In the genomic region with DNA sequence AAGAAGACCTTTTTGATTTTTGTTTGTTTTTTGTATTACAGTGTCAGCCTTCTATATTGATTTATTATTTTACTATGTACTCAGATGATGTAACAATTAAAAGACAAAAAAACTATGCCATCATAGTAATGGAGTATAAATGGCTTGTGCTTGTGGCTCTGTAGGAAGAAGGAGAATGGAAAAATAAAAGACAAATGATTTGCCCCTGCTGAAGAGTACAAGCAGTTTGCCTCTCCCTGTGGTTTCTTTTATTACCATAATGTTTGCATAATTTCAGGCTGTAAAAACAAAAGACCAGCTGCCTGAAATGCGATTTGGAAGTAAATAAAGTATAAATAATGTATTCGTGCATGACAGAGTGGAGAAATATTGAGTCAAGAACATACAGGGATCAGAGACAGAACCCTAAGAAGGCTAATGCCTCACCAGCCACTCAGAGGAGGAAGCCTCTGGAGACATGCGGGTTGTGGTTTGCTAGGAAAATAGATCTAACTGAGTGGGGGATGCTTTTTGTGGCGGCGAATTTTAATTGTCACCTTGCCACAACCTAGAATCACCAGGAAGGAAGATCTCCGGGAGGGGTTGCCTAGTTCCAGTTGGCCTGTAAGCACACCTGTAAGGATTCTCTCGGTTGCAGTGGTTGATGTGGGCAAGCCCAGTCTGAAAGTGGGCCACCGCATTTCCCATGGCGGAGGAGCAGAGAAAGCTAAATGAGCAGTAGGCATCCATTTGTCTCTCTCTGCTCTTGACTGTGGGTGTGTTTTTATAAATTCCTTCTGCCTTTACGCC, we compare ENCODE assay signal across 32 mouse cellular contexts. TPM values are rescaled to one million over a fixed set of nuclear protein-coding genes. Genes with fewer than 3 reads are reported as not detected.
A peak's percentile ranks its signal among the peaks of the same experiment; 100 is the strongest.
DNase-seq lines count a peak whose midpoint lies in the region; ATAC-seq and TF ChIP-seq lines count a peak whose summit lies in the region.
"Had no signal": no experiment of that assay in that cellular context is flagged by ENCODE, and none has a peak within 500 bp of the region (broad histone marks: within the 10 kb centered on the region; RNA-seq: fewer than 3 reads in every experiment).

No protein-coding gene starts in this region.

- no peaks in the 10 kb centered on the region for H3K9me3 ChIP-seq in hindbrain, embryonic 13.5 days
- H3K9me3 ChIP-seq in hindbrain, embryonic 16.5 days (ENCODE audit: control insufficient read depth, low read length) = no peaks in the 10 kb centered on the region
- no peaks in the 10 kb centered on the region for H3K9me3 ChIP-seq in CH12.LX (replicated peaks; ENCODE audit: low read length)
- H3K9me3 ChIP-seq in forebrain, embryonic 16.5 days (ENCODE audit: control insufficient read depth, low read length) = no peaks in the 10 kb centered on the region
- H3K9me3 ChIP-seq: embryonic facial prominence, embryonic 13.5 days; limb, embryonic 15.5 days; midbrain, embryonic 12.5 days; neural tube, embryonic 12.5 days had no signal

- H3K36me3 ChIP-seq in hindbrain, embryonic 13.5 days = no peaks in the 10 kb centered on the region
- H3K36me3 ChIP-seq in hindbrain, embryonic 16.5 days (ENCODE audit: control insufficient read depth, insufficient read depth, low read length) = no peaks in the 10 kb centered on the region
- no peaks in the 10 kb centered on the region for H3K36me3 ChIP-seq in CH12.LX (replicated peaks in 1 of 2; ENCODE audit: control insufficient read depth in 1 of 2, insufficient read depth in 1 of 2, low read length in 1 of 2)
- no peaks in the 10 kb centered on the region for H3K36me3 ChIP-seq in forebrain, embryonic 16.5 days (ENCODE audit: control insufficient read depth, insufficient read depth)
- H3K36me3 ChIP-seq: embryonic facial prominence, embryonic 13.5 days; limb, embryonic 15.5 days; midbrain, embryonic 12.5 days; neural tube, embryonic 12.5 days had no signal

- TF ChIP-seq EP300 in CH12.LX (IDR thresholded peaks at IDR 0.05; ENCODE audit: low read length) = no peak

- no peaks in the 10 kb centered on the region for H3K79me2 ChIP-seq in CH12.LX (replicated peaks; ENCODE audit: control insufficient read depth, extremely low read depth, insufficient read depth, poor library complexity, severe bottlenecking)

- no peaks in the 10 kb centered on the region for H3K27me3 ChIP-seq in hindbrain, embryonic 13.5 days
- H3K27me3 ChIP-seq in hindbrain, embryonic 16.5 days (replicated peaks; ENCODE audit: control insufficient read depth, insufficient read depth, low read length) = no peaks in the 10 kb centered on the region
- H3K27me3 ChIP-seq in CH12.LX (replicated peaks) = no peaks in the 10 kb centered on the region
- H3K27me3 ChIP-seq in forebrain, embryonic 16.5 days (replicated peaks; ENCODE audit: control insufficient read depth, insufficient read depth, low read length) = no peaks in the 10 kb centered on the region
- H3K27me3 ChIP-seq: embryonic facial prominence, embryonic 13.5 days; limb, embryonic 15.5 days; midbrain, embryonic 12.5 days; neural tube, embryonic 12.5 days had no signal

- dilution Hi-C loops in CH12.LX (cut with MboI; ENCODE audit: extremely low pct_ligation_motif_present, extremely low pct_unique_long_range_greater_than_20kb, low sequenced_read_pairs) = no loop called here

- H3K27ac ChIP-seq in hindbrain, embryonic 13.5 days = peak overlapping the region; percentile 40; the same call in 1 of the 2 replicates
- no peak overlapping the region for H3K27ac ChIP-seq in hindbrain, embryonic 16.5 days (ENCODE audit: low read depth, low read length)
- H3K27ac ChIP-seq in CH12.LX (ENCODE audit: insufficient read depth, low read depth) = no peak overlapping the region
- H3K27ac ChIP-seq in forebrain, embryonic 16.5 days (ENCODE audit: low read length) = no peak overlapping the region
- H3K27ac ChIP-seq: embryonic facial prominence, embryonic 13.5 days; heart, adult 2 months; limb, embryonic 15.5 days; liver, embryonic 14.5 days; midbrain, embryonic 12.5 days; neural tube, embryonic 12.5 days had no signal

- in situ Hi-C loops in CH12.LX (cut with MboI; ENCODE audit: low pct_ligation_motif_present, low pct_unique_long_range_greater_than_20kb, low sequenced_read_pairs) = no loop called here

- no peak for ATAC-seq in hindbrain, embryonic 13.5 days (ENCODE audit: low FRiP score)
- no peak for ATAC-seq in hindbrain, embryonic 16.5 days
- ATAC-seq in forebrain, embryonic 16.5 days = peak; percentile 72
- ATAC-seq: intestine, postnatal 0 days had no signal

- TF ChIP-seq RAD21 in CH12.LX (IDR thresholded peaks at IDR 0.05; ENCODE audit: low read depth, low read length) = no peak

- H3K4me2 ChIP-seq in hindbrain, embryonic 13.5 days = no peak overlapping the region
- H3K4me2 ChIP-seq in hindbrain, embryonic 16.5 days (ENCODE audit: low read length) = no peak overlapping the region
- peak overlapping the region; percentile 42; the same call in 1 of the 2 replicates for H3K4me2 ChIP-seq in CH12.LX (ENCODE audit: insufficient read depth, low read depth, poor library complexity, severe bottlenecking)
- no peak overlapping the region for H3K4me2 ChIP-seq in forebrain, embryonic 16.5 days (ENCODE audit: low read length)
- H3K4me2 ChIP-seq: embryonic facial prominence, embryonic 13.5 days; limb, embryonic 15.5 days; lung, embryonic 14.5 days; midbrain, embryonic 12.5 days; neural tube, embryonic 12.5 days had no signal

- H3K4me1 ChIP-seq in hindbrain, embryonic 13.5 days (replicated peaks) = no peaks in the 10 kb centered on the region; the same call in 1 of the 2 replicates
- no peaks in the 10 kb centered on the region for H3K4me1 ChIP-seq in hindbrain, embryonic 16.5 days (ENCODE audit: control insufficient read depth, insufficient read depth, low read depth, low read length)
- peaks cover 0 to 14% of the 10 kb centered on the region in 2 experiments; a peak in 3 of 4 replicates for H3K4me1 ChIP-seq in CH12.LX (ENCODE audit: control insufficient read depth in 1 of 2, insufficient read depth in 2 of 2)
- H3K4me1 ChIP-seq in forebrain, embryonic 16.5 days (replicated peaks; ENCODE audit: control insufficient read depth, insufficient read depth, low read length) = 0 out of 2 replicates have a peak, but pooled peaks cover 2% of the 10 kb centered on the region
- H3K4me1 ChIP-seq: embryonic facial prominence, embryonic 13.5 days; limb, embryonic 15.5 days; midbrain, embryonic 12.5 days; neural tube, embryonic 12.5 days had no signal

- WGBS in hindbrain, embryonic 13.5 days = 75% methylated on average over 10 of the region's 10 CpGs
- 69% methylated on average over 10 of the region's 10 CpGs for WGBS in hindbrain, embryonic 16.5 days
- WGBS in forebrain, embryonic 16.5 days = 70% methylated on average over 10 of the region's 10 CpGs

- no peak for TF ChIP-seq POLR2A in CH12.LX (IDR thresholded peaks at IDR 0.05; ENCODE audit: low read depth, low read length)

- H3K4me3 ChIP-seq in hindbrain, embryonic 13.5 days = no peak overlapping the region
- H3K4me3 ChIP-seq in hindbrain, embryonic 16.5 days (ENCODE audit: low read length) = no peak overlapping the region
- H3K4me3 ChIP-seq in CH12.LX (replicated peaks in 1 of 3; ENCODE audit: low read depth in 2 of 3, low read length in 2 of 3, poor library complexity in 1 of 3) = no peak overlapping the region
- no peak overlapping the region for H3K4me3 ChIP-seq in forebrain, embryonic 16.5 days (replicated peaks; ENCODE audit: low read length)
- H3K4me3 ChIP-seq: embryonic facial prominence, embryonic 13.5 days; heart, adult 2 months; limb, embryonic 15.5 days; midbrain, embryonic 12.5 days; neural tube, embryonic 12.5 days had no signal

- DNase-seq in CH12.LX (ENCODE audit: extremely low read depth) = peak; percentile 62
- peak; percentile 23 for DNase-seq in thymus, postnatal 0 days (ENCODE audit: low spot score)
- DNase-seq in cerebellum, postnatal 14 days = no peak
- DNase-seq in cerebellum, postnatal 4 days (ENCODE audit: low spot score in 2 of 2) = no peak
- DNase-seq in kidney, postnatal 36 days = no peak
- DNase-seq: adrenal gland, adult 2 months; B cell, adult 2 months; cerebellum, adult 18-20 months; cerebellum, postnatal 25 days; embryo, embryonic 11 days; gastrocnemius, postnatal 25 days; heart, adult 2 months; left cerebral cortex, postnatal 4 days; lung, embryonic 14.5 days; right cerebral cortex, postnatal 14 days; spleen, adult 18-20 months had no signal

- TF ChIP-seq CTCF in CH12.LX (conservative IDR thresholded peaks at IDR 0.05 in 1 of 2, IDR thresholded peaks at IDR 0.05 in 1 of 2; ENCODE audit: low read depth in 2 of 2, low read length in 2 of 2) = no peak

- H3K9ac ChIP-seq in hindbrain, embryonic 13.5 days = no peak overlapping the region
- no peak overlapping the region for H3K9ac ChIP-seq in hindbrain, embryonic 16.5 days (ENCODE audit: low read depth, low read length)
- H3K9ac ChIP-seq in CH12.LX (ENCODE audit: insufficient read depth, low read depth) = no peak overlapping the region
- H3K9ac ChIP-seq in forebrain, embryonic 16.5 days (replicated peaks; ENCODE audit: low read depth, low read length) = no peak overlapping the region
- H3K9ac ChIP-seq: embryonic facial prominence, embryonic 13.5 days; limb, embryonic 15.5 days; liver, embryonic 14.5 days; lung, embryonic 14.5 days; midbrain, embryonic 12.5 days; neural tube, embryonic 12.5 days had no signal

TF ChIP-seq in CH12.LX, 34 proteins besides CTCF, POLR2A, EP300 and RAD21:
- TF ChIP-seq BHLHE40 (IDR thresholded peaks at IDR 0.05; ENCODE audit: low read depth, low read length) (peak; percentile 41), TCF12 (IDR thresholded peaks at IDR 0.05; ENCODE audit: low read depth, low read length) (peak; percentile 30; the same call in 1 of the 2 replicates), RCOR1 (conservative IDR thresholded peaks at IDR 0.05; ENCODE audit: low read depth, low read length) (no peak), SIN3A (IDR thresholded peaks at IDR 0.05; ENCODE audit: low read length) (no peak), JUND (conservative IDR thresholded peaks at IDR 0.05; ENCODE audit: low read depth, low read length) (0 out of 2 replicates have a peak, but pooled peaks have one; percentile 5), MAFK (IDR thresholded peaks at IDR 0.05; ENCODE audit: insufficient replicate concordance, low read length) (peak; percentile 65; the same call in 1 of the 2 replicates), USF1 (IDR thresholded peaks at IDR 0.05; ENCODE audit: low read depth, low read length) (no peak), ELF1 (IDR thresholded peaks at IDR 0.05; ENCODE audit: low read depth, low read length) (no peak)

RNA-seq across cellular contexts. Expression of gene Wdr64, which starts 56.4 kb away (rescaled TPM):
- polyA plus RNA-seq in hindbrain, embryonic 13.5 days (2015; fragmentation: Nextera tagmentation; extraction: Ambion mirVana) = not detected in 2 replicates
- polyA plus RNA-seq in hindbrain, embryonic 16.5 days (2015; fragmentation: Nextera tagmentation; extraction: Ambion mirVana) = not detected in 2 replicates
- total RNA-seq in CH12.LX (2012; rRNA removed) = not detected in 2 replicates
- total RNA-seq in CH12.LX (2014; rRNA removed) = not detected in 2 replicates
- not detected in 2 replicates for polyA plus RNA-seq in CH12.LX (2012; ENCODE audit: insufficient read length, low read depth)
- not detected in 2 replicates for polyA plus RNA-seq in forebrain, embryonic 16.5 days (2015; fragmentation: Nextera tagmentation; extraction: Ambion mirVana)
- not detected in 2 replicates for polyA plus RNA-seq in thymus, postnatal 0 days (2015; fragmentation: Nextera tagmentation; extraction: Ambion mirVana)
- total RNA-seq: adrenal gland, adult 2 months; gastrocnemius, postnatal 25 days; heart, adult 2 months; heart, postnatal 25 days; layer of hippocampus, postnatal 10 days; left cerebral cortex, adult 8-10 months; left cerebral cortex, postnatal 4 days; megakaryocyte, adult 5-6 weeks; MEL had no signal
- polyA plus RNA-seq: adrenal gland, adult 2 months; embryonic facial prominence, embryonic 13.5 days; heart, adult 2 months; heart, embryonic 14.5 days; intestine, postnatal 0 days; kidney, embryonic 16.5 days; limb, embryonic 15.5 days; liver, embryonic 14.5 days; lung, embryonic 14.5 days; midbrain, embryonic 12.5 days; neural tube, embryonic 12.5 days had no signal

Comparison
In these comparisons a context has a peak if more than half of its experiments do, and no peak if none do; other contexts are left out.
1. DNase-seq: peak in CH12.LX (single experiment) and thymus, postnatal 0 days (single experiment); none in cerebellum, postnatal 14 days (0 of 2), cerebellum, postnatal 4 days (0 of 2) and kidney, postnatal 36 days (0 of 2).